Mouse (Mus musculus) urinary bladder, postnatal 10 days (tissue): ENCODE results near the gene Olfr1394.
"Not testable (repeated sequence)": the region's sequence is repeated elsewhere in the genome, so short reads cannot be mapped to it uniquely, and the experiment has no call there.

ENCODE experiments used
- DNase-seq: peaks from one replicate; pipeline ENCODE4 v3.0.0; 2022; ENCODE audit warnings: low spot score

Olfr1394 gene

GRCm38 (mm10) chr11:49154077-49154476, at the start of gene Olfr1394:
Gene Olfr1394 (plus strand): TSS chr11:49154377.
- no peak for DNase-seq

- no peak for DNase-seq
These were observed 48.4 kb upstream of the Olfr1394 start for GRCm38 (mm10) chr11:49105752-49106151.

GRCm38 (mm10) chr11:49107650-49108537, 46.3 kb upstream of the Olfr1394 start:
- DNase-seq: no peak

GRCm38 (mm10) chr11:49108833-49109232, 45.3 kb upstream of the Olfr1394 start:
- no peak for DNase-seq

- no peak for DNase-seq
These were observed 43.2 kb upstream of the Olfr1394 start for GRCm38 (mm10) chr11:49111000-49111399.

- DNase-seq: no peak
These were observed 41.5 kb upstream of the Olfr1394 start for GRCm38 (mm10) chr11:49112624-49113219.

GRCm38 (mm10) chr11:49114158-49114557, 40.0 kb upstream of the Olfr1394 start:
- no peak for DNase-seq

- DNase-seq: no peak
These were observed 39.4 kb upstream of the Olfr1394 start, which contains the start of gene Olfr1396 for GRCm38 (mm10) chr11:49114774-49115173. Gene Olfr1396 (minus strand): TSS chr11:49114874.

GRCm38 (mm10) chr11:49119635-49120034, 34.5 kb upstream of the Olfr1394 start:
- no peak for DNase-seq

GRCm38 (mm10) chr11:49124169-49124568, 30.0 kb upstream of the Olfr1394 start:
- DNase-seq: no peak

GRCm38 (mm10) chr11:49141974-49142373, 12.2 kb upstream of the Olfr1394 start, which contains the start of gene Olfr1395:
Gene Olfr1395 (plus strand): TSS chr11:49142274.
- DNase-seq: no peak

GRCm38 (mm10) chr11:49156821-49157814, 2.9 kb downstream of the Olfr1394 start:
- no peak for DNase-seq

GRCm38 (mm10) chr11:49168839-49169611, 14.8 kb downstream of the Olfr1394 start:
- no peak for DNase-seq

- no peak for DNase-seq
These were observed 16.4 kb downstream of the Olfr1394 start for GRCm38 (mm10) chr11:49170576-49170975.

GRCm38 (mm10) chr11:49175345-49175744, 21.2 kb downstream of the Olfr1394 start:
- no peak for DNase-seq

GRCm38 (mm10) chr11:49176047-49176779, 22.0 kb downstream of the Olfr1394 start:
- not testable (repeated sequence) for DNase-seq

GRCm38 (mm10) chr11:49183172-49183571, 29.0 kb downstream of the Olfr1394 start:
- DNase-seq: no peak

- DNase-seq: no peak
These were observed 32.3 kb downstream of the Olfr1394 start for GRCm38 (mm10) chr11:49186452-49186851.

- DNase-seq: no peak
These were observed 32.8 kb downstream of the Olfr1394 start, which contains the start of gene Btnl9 for GRCm38 (mm10) chr11:49186955-49187488. Gene Btnl9 (minus strand): TSS chr11:49187159.

- DNase-seq: no peak
These were observed 33.5 kb downstream of the Olfr1394 start for GRCm38 (mm10) chr11:49187701-49188100.
